Mouse (Mus musculus): ENCODE data around the gene Uqcrc2. TPM values are rescaled to one million over a fixed set of nuclear protein-coding genes. Genes with fewer than 3 reads are reported as not detected.

Gene Uqcrc2
- total and polyA plus RNA-seq, 2 experiments from 2014 or later: 751 to 812 TPM

- ATAC-seq (ENCODE audit: insufficient read depth, low read depth) (no peak), DNase-seq (ENCODE audit: low spot score) (no peak)
- no peak overlapping the region for H3K9ac ChIP-seq (replicated peaks; ENCODE audit: low read depth, low read length)
- H3K4me2 ChIP-seq (ENCODE audit: low read depth, low read length): no peak overlapping the region
- peaks cover 14% of the 10 kb centered on the region for H3K4me1 ChIP-seq (ENCODE audit: control insufficient read depth, insufficient read depth)
- H3K27ac ChIP-seq (ENCODE audit: low read depth): no peak overlapping the region
- no peaks in the 10 kb centered on the region for H3K9me3 ChIP-seq (replicated peaks; ENCODE audit: control insufficient read depth, low read length)
- WGBS: 63% methylated on average over 4 of the region's 4 CpGs
- H3K4me3 ChIP-seq (ENCODE audit: low read depth, low read length): no peak overlapping the region
- no peaks in the 10 kb centered on the region for H3K27me3 ChIP-seq (ENCODE audit: control insufficient read depth, insufficient read depth, low read length)
- TF ChIP-seq CTCF (IDR thresholded peaks at IDR 0.05; ENCODE audit: low read depth) (peak; percentile 28), EP300 (IDR thresholded peaks at IDR 0.05; ENCODE audit: low read depth) (no peak)
- peaks cover 7% of the 10 kb centered on the region; the same call in 1 of the 2 replicates for H3K36me3 ChIP-seq (replicated peaks; ENCODE audit: control insufficient read depth, insufficient read depth, low read length)
Observed at GRCm38 (mm10) chr7:120690634-120691033, 55.7 kb downstream of the Uqcrc2 start.

- Histone ChIP-seq H3K36me3 (replicated peaks; ENCODE audit: control insufficient read depth, insufficient read depth, low read length) (peaks cover 15% of the 10 kb centered on the region; the same call in 1 of the 2 replicates), H3K4me1 (ENCODE audit: control insufficient read depth, insufficient read depth) (no peaks in the 10 kb centered on the region), H3K9me3 (replicated peaks; ENCODE audit: control insufficient read depth, low read length) (no peaks in the 10 kb centered on the region), H3K4me2 (ENCODE audit: low read depth, low read length) (no peak overlapping the region), H3K27ac (ENCODE audit: low read depth) (no peak overlapping the region), H3K9ac (replicated peaks; ENCODE audit: low read depth, low read length) (no peak overlapping the region), H3K4me3 (ENCODE audit: low read depth, low read length) (no peak overlapping the region), H3K27me3 (ENCODE audit: control insufficient read depth, insufficient read depth, low read length) (no peaks in the 10 kb centered on the region)
- DNase-seq (ENCODE audit: low spot score) (no peak), ATAC-seq (ENCODE audit: insufficient read depth, low read depth) (no peak)
- TF ChIP-seq EP300 (IDR thresholded peaks at IDR 0.05; ENCODE audit: low read depth) (no peak), CTCF (IDR thresholded peaks at IDR 0.05; ENCODE audit: low read depth) (no peak)
- WGBS: 95% methylated on average over 5 of the region's 5 CpGs
Observed at GRCm38 (mm10) chr7:120693831-120694375, 58.9 kb downstream of the Uqcrc2 start.

- DNase-seq (ENCODE audit: low spot score) (no peak), ATAC-seq (ENCODE audit: insufficient read depth, low read depth) (no peak)
- Histone ChIP-seq H3K27me3 (ENCODE audit: control insufficient read depth, insufficient read depth, low read length) (no peaks in the 10 kb centered on the region), H3K4me1 (ENCODE audit: control insufficient read depth, insufficient read depth) (no peaks in the 10 kb centered on the region), H3K4me3 (ENCODE audit: low read depth, low read length) (no peak overlapping the region), H3K27ac (ENCODE audit: low read depth) (no peak overlapping the region), H3K9ac (replicated peaks; ENCODE audit: low read depth, low read length) (no peak overlapping the region), H3K36me3 (replicated peaks; ENCODE audit: control insufficient read depth, insufficient read depth, low read length) (peaks cover 15% of the 10 kb centered on the region; the same call in 1 of the 2 replicates), H3K9me3 (replicated peaks; ENCODE audit: control insufficient read depth, low read length) (no peaks in the 10 kb centered on the region), H3K4me2 (ENCODE audit: low read depth, low read length) (no peak overlapping the region)
- WGBS: 36% methylated on average over 6 of the region's 6 CpGs
- TF ChIP-seq CTCF (IDR thresholded peaks at IDR 0.05; ENCODE audit: low read depth) (no peak), EP300 (IDR thresholded peaks at IDR 0.05; ENCODE audit: low read depth) (no peak)
Observed at GRCm38 (mm10) chr7:120695196-120695595, 60.2 kb downstream of the Uqcrc2 start.

GRCm38 (mm10) chr7:120695641-120696040 lies 60.7 kb downstream of the Uqcrc2 start:
- Histone ChIP-seq H3K36me3 (replicated peaks; ENCODE audit: control insufficient read depth, insufficient read depth, low read length) (peaks cover 15% of the 10 kb centered on the region; the same call in 1 of the 2 replicates), H3K9me3 (replicated peaks; ENCODE audit: control insufficient read depth, low read length) (no peaks in the 10 kb centered on the region), H3K27me3 (ENCODE audit: control insufficient read depth, insufficient read depth, low read length) (no peaks in the 10 kb centered on the region), H3K27ac (ENCODE audit: low read depth) (no peak overlapping the region), H3K9ac (replicated peaks; ENCODE audit: low read depth, low read length) (no peak overlapping the region), H3K4me1 (ENCODE audit: control insufficient read depth, insufficient read depth) (no peaks in the 10 kb centered on the region), H3K4me3 (ENCODE audit: low read depth, low read length) (no peak overlapping the region), H3K4me2 (ENCODE audit: low read depth, low read length) (no peak overlapping the region)
- DNase-seq (ENCODE audit: low spot score): no peak
- WGBS: 76% methylated on average over 1 of the region's 1 CpGs
- no peak for ATAC-seq (ENCODE audit: insufficient read depth, low read depth)
- TF ChIP-seq CTCF (IDR thresholded peaks at IDR 0.05; ENCODE audit: low read depth) (no peak), EP300 (IDR thresholded peaks at IDR 0.05; ENCODE audit: low read depth) (no peak)

GRCm38 (mm10) chr7:120696331-120696730 lies 61.4 kb downstream of the Uqcrc2 start:
- 93% methylated on average over 2 of the region's 2 CpGs for WGBS
- ATAC-seq (ENCODE audit: insufficient read depth, low read depth) (no peak), DNase-seq (ENCODE audit: low spot score) (no peak)
- Histone ChIP-seq H3K9ac (replicated peaks; ENCODE audit: low read depth, low read length) (no peak overlapping the region), H3K36me3 (replicated peaks; ENCODE audit: control insufficient read depth, insufficient read depth, low read length) (peaks cover 15% of the 10 kb centered on the region; the same call in 1 of the 2 replicates), H3K4me3 (ENCODE audit: low read depth, low read length) (no peak overlapping the region), H3K27me3 (ENCODE audit: control insufficient read depth, insufficient read depth, low read length) (no peaks in the 10 kb centered on the region), H3K27ac (ENCODE audit: low read depth) (no peak overlapping the region), H3K9me3 (replicated peaks; ENCODE audit: control insufficient read depth, low read length) (no peaks in the 10 kb centered on the region), H3K4me1 (ENCODE audit: control insufficient read depth, insufficient read depth) (no peaks in the 10 kb centered on the region), H3K4me2 (ENCODE audit: low read depth, low read length) (no peak overlapping the region)
- no peak for TF ChIP-seq CTCF (IDR thresholded peaks at IDR 0.05; ENCODE audit: low read depth)
- TF ChIP-seq EP300 (IDR thresholded peaks at IDR 0.05; ENCODE audit: low read depth): no peak

GRCm38 (mm10) chr7:120699586-120699985 lies 64.6 kb downstream of the Uqcrc2 start:
- peaks cover 3% of the 10 kb centered on the region; the same call in 1 of the 2 replicates for H3K4me1 ChIP-seq (ENCODE audit: control insufficient read depth, insufficient read depth)
- no peak overlapping the region for H3K9ac ChIP-seq (replicated peaks; ENCODE audit: low read depth, low read length)
- H3K4me2 ChIP-seq (ENCODE audit: low read depth, low read length): no peak overlapping the region
- H3K36me3 ChIP-seq (replicated peaks; ENCODE audit: control insufficient read depth, insufficient read depth, low read length): 0 out of 2 replicates have a peak, but pooled peaks cover 8% of the 10 kb centered on the region
- H3K27ac ChIP-seq (ENCODE audit: low read depth): no peak overlapping the region
- TF ChIP-seq CTCF (IDR thresholded peaks at IDR 0.05; ENCODE audit: low read depth): no peak
- no peak for TF ChIP-seq EP300 (IDR thresholded peaks at IDR 0.05; ENCODE audit: low read depth)
- no peak for DNase-seq (ENCODE audit: low spot score)
- WGBS: 86% methylated on average over 6 of the region's 6 CpGs
- H3K4me3 ChIP-seq (ENCODE audit: low read depth, low read length): no peak overlapping the region
- H3K9me3 ChIP-seq (replicated peaks; ENCODE audit: control insufficient read depth, low read length): no peaks in the 10 kb centered on the region
- no peak for ATAC-seq (ENCODE audit: insufficient read depth, low read depth)
- H3K27me3 ChIP-seq (ENCODE audit: control insufficient read depth, insufficient read depth, low read length): no peaks in the 10 kb centered on the region
